Mouse (Mus musculus): ENCODE data around the gene Nit2. TPM values are rescaled to one million over a fixed set of nuclear protein-coding genes. Genes with fewer than 3 reads are reported as not detected.

Nit2 gene
- polyA plus RNA-seq, 1 experiment, result 0.10 TPM

DNA sequence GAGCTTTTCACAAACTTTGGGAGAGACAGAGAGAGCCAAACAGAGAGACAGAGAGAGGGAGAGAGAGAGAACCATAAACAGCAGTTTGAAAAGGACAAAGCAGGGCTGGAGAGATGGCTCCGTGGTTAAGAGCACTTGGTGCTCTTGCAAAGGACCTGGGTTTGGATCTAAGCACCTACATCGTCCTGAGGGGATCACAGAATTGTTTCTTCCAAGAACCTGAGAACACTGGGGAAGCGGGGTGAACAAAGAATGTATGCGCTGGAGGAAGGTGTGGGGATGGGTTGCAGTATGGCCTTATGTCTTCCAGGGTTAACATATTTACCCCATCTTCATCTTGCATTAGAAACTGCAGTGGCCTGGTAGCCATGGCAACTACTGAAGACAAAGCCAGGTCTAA lies 1.1 kb upstream of the Nit2 start:
- Histone ChIP-seq H3K36me3 (ENCODE audit: control insufficient read depth) (peaks cover 43% of the 10 kb centered on the region), H3K27me3 (ENCODE audit: control insufficient read depth) (no peaks in the 10 kb centered on the region), H3K9me3 (ENCODE audit: control insufficient read depth, low read length) (no peaks in the 10 kb centered on the region), H3K4me3 (replicated peaks) (no peak overlapping the region), H3K4me1 (ENCODE audit: control insufficient read depth) (peaks cover 27% of the 10 kb centered on the region)
- TF ChIP-seq TAL1 (IDR thresholded peaks at IDR 0.05; ENCODE audit: low read length), result no peak
- no peak for TF ChIP-seq GATA1 (IDR thresholded peaks at IDR 0.05; ENCODE audit: low read length)

DNA sequence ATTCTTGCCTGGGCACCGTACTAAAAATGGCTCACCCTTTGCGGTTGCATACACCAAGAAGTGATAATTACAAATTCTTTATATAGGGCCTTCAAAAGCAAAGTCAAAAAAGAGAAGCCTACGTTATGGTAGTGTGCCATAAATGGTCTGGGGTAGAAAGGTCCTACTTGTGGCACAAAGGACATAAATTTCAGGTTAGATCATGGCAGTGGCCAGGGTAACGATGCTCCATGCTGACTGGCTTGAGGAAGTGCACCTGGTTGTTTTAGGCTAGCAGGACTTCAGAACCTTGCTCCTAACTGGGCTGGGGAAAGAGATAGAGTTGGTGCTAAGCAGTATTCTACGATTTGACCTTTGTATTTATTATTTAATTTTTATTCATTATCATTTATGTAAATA lies 372 bp upstream of the Nit2 start:
- no peaks in the 10 kb centered on the region for H3K27me3 ChIP-seq (ENCODE audit: control insufficient read depth)
- TF ChIP-seq GATA1 (IDR thresholded peaks at IDR 0.05; ENCODE audit: low read length) (no peak), TAL1 (IDR thresholded peaks at IDR 0.05; ENCODE audit: low read length) (no peak)
- peak overlapping the region; percentile 86 for H3K4me3 ChIP-seq (replicated peaks)
- peaks cover 27% of the 10 kb centered on the region for H3K4me1 ChIP-seq (ENCODE audit: control insufficient read depth)
- peaks cover 43% of the 10 kb centered on the region for H3K36me3 ChIP-seq (ENCODE audit: control insufficient read depth)
- no peaks in the 10 kb centered on the region for H3K9me3 ChIP-seq (ENCODE audit: control insufficient read depth, low read length)

DNA sequence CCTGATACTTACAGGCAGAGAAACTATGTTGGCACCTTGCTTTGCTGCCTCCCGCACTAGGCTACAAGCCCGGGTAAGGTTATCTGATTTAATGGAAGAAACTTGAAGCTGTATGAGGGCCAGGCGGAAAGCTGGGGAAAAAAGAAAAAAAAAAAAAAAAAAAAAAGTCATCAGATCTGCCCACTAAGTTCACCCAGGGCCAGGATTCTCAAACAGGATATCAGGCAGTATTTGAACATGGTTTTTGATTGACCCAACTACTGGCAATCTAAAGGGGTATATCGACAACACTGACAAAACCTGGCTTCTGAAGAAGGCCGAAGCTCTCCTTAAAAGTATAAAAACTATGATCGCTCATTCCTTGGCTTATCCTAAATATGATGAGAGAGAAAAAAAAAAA lies 1.1 kb downstream of the Nit2 start:
- peaks cover 27% of the 10 kb centered on the region for H3K4me1 ChIP-seq (ENCODE audit: control insufficient read depth)
- H3K27me3 ChIP-seq (ENCODE audit: control insufficient read depth), result no peaks in the 10 kb centered on the region
- no peak for TF ChIP-seq GATA1 (IDR thresholded peaks at IDR 0.05; ENCODE audit: low read length)
- no peak for TF ChIP-seq TAL1 (IDR thresholded peaks at IDR 0.05; ENCODE audit: low read length)
- H3K36me3 ChIP-seq (ENCODE audit: control insufficient read depth), result peaks cover 48% of the 10 kb centered on the region
- H3K9me3 ChIP-seq (ENCODE audit: control insufficient read depth, low read length), result no peaks in the 10 kb centered on the region
- H3K4me3 ChIP-seq (replicated peaks), result peak overlapping the region; percentile 86

DNA sequence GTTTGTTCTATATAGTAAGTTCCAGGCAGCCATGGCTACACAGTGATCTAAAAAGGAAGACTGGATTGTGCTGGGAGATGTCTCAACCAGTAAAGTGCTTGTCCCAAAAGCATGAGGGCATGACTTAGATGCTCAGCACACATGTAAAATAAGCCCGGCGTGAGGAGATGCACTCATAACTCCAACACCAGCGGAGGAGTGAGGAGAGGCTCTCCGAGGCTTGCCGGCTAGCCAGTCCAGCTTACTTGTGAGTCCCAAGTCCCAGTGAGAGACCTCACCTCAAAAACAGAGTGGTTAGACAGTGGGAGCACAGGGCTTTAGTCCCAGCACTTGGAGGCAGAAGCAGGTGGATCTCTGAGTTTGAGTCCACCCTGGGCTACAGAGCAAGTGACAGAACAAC lies 2.0 kb downstream of the Nit2 start:
- no peak overlapping the region for H3K4me3 ChIP-seq (replicated peaks)
- H3K27me3 ChIP-seq (ENCODE audit: control insufficient read depth), result no peaks in the 10 kb centered on the region
- no peaks in the 10 kb centered on the region for H3K9me3 ChIP-seq (ENCODE audit: control insufficient read depth, low read length)
- peaks cover 51% of the 10 kb centered on the region for H3K36me3 ChIP-seq (ENCODE audit: control insufficient read depth)
- peaks cover 27% of the 10 kb centered on the region for H3K4me1 ChIP-seq (ENCODE audit: control insufficient read depth)
- no peak for TF ChIP-seq TAL1 (IDR thresholded peaks at IDR 0.05; ENCODE audit: low read length)
- TF ChIP-seq GATA1 (IDR thresholded peaks at IDR 0.05; ENCODE audit: low read length), result no peak

DNA sequence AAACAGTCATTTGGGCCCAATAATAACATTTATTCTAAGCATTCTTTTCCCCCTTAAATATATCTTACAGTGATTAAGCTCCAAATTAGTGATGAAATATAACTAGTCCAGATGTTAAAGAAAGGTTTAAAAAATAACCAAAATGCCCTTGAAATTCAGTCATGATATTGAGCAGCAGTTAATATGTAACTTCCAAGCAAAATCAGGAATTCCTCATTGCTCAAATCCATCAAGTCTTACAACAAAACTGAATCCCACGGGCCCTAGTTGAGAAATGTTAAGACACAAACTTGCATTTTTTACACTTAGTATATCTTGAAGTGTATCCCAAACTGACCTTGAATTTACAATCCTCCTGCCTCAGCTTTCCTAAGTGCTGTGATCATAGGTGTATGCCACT lies 3.4 kb downstream of the Nit2 start:
- H3K27me3 ChIP-seq (ENCODE audit: control insufficient read depth), result no peaks in the 10 kb centered on the region
- H3K36me3 ChIP-seq (ENCODE audit: control insufficient read depth), result peaks cover 61% of the 10 kb centered on the region

DNA sequence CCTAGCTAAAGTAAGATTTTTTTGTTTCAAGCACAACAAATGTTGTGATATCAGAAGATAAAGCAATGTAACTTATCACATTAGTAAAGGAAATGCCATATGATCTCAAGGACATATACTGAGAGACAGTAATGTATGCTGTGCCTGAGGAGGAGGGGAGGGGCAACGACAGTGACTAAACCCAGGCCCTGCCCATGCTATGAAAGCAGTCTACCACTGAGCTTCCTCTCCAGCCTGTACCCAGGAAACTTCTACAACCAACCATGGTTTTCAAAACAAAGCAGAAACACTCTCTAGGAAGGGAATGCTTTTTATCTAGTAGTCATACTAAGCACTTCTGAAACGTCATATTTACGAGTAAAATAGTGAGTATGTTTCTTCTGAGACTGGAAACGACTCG lies 4.3 kb downstream of the Nit2 start:
- peaks cover 69% of the 10 kb centered on the region for H3K36me3 ChIP-seq (ENCODE audit: control insufficient read depth)
- H3K4me1 ChIP-seq (ENCODE audit: control insufficient read depth), result peaks cover 26% of the 10 kb centered on the region
- TF ChIP-seq TAL1 (IDR thresholded peaks at IDR 0.05; ENCODE audit: low read length), result no peak
- TF ChIP-seq GATA1 (IDR thresholded peaks at IDR 0.05; ENCODE audit: low read length), result no peak

More for the DNA sequence above, 3.4 kb downstream of the Nit2 start:
- Histone ChIP-seq H3K9me3 (ENCODE audit: control insufficient read depth, low read length) (no peaks in the 10 kb centered on the region), H3K4me3 (replicated peaks) (no peak overlapping the region), H3K4me1 (ENCODE audit: control insufficient read depth) (peaks cover 27% of the 10 kb centered on the region)
- TF ChIP-seq GATA1 (IDR thresholded peaks at IDR 0.05; ENCODE audit: low read length) (no peak), TAL1 (IDR thresholded peaks at IDR 0.05; ENCODE audit: low read length) (no peak)

DNA sequence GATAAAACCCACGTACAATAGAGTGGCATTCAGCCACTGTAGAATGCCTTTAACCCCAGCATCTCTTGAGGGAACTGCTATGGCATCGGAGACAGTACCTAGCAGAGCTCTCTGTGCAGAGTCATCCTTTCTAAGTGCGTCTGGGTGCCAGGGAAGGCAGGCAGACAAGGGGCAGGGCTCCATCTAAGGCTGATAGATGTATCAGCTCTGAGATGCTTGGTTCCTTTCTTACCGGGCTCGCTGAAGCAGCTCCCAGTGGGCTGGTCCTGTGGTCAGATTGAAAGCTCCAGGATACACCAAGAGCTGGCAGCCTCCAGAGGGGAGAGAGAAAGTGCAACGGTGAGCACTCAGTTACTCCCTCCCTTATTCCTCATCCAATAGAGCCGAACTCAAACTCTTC lies 7.3 kb downstream of the Nit2 start:
- peaks cover 87% of the 10 kb centered on the region for H3K36me3 ChIP-seq (ENCODE audit: control insufficient read depth)
- H3K4me3 ChIP-seq (replicated peaks), result no peak overlapping the region
- no peaks in the 10 kb centered on the region for H3K9me3 ChIP-seq (ENCODE audit: control insufficient read depth, low read length)
- H3K27me3 ChIP-seq (ENCODE audit: control insufficient read depth), result no peaks in the 10 kb centered on the region
- peaks cover 21% of the 10 kb centered on the region for H3K4me1 ChIP-seq (ENCODE audit: control insufficient read depth)
- no peak for TF ChIP-seq TAL1 (IDR thresholded peaks at IDR 0.05; ENCODE audit: low read length)
- no peak for TF ChIP-seq GATA1 (IDR thresholded peaks at IDR 0.05; ENCODE audit: low read length)

More for the DNA sequence above, 4.3 kb downstream of the Nit2 start:
- no peaks in the 10 kb centered on the region for H3K27me3 ChIP-seq (ENCODE audit: control insufficient read depth)
- H3K9me3 ChIP-seq (ENCODE audit: control insufficient read depth, low read length), result no peaks in the 10 kb centered on the region
- no peak overlapping the region for H3K4me3 ChIP-seq (replicated peaks)

DNA sequence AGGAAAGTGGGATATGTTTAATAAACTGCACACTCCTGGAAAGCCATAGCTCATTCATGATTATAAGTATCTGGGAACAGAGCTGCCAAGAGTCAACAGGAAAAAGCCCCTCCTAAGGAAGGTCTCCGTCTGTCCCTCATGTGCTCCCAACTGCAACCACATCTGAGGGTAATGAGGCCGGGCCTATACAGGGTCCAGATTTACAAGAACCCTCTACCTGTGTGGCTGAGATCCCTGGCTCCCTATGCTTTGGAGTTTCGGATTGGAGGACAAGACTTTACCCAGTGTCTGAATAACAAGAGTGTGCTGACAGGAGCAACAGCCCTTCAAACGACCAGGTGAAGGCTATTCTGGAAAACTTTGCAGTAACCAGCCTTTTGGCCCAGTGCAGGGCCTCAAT lies 9.4 kb downstream of the Nit2 start:
- TF ChIP-seq GATA1 (IDR thresholded peaks at IDR 0.05; ENCODE audit: low read length) (no peak), TAL1 (IDR thresholded peaks at IDR 0.05; ENCODE audit: low read length) (no peak)
- Histone ChIP-seq H3K4me3 (replicated peaks) (no peak overlapping the region), H3K36me3 (ENCODE audit: control insufficient read depth) (peaks cover 84% of the 10 kb centered on the region)

DNA sequence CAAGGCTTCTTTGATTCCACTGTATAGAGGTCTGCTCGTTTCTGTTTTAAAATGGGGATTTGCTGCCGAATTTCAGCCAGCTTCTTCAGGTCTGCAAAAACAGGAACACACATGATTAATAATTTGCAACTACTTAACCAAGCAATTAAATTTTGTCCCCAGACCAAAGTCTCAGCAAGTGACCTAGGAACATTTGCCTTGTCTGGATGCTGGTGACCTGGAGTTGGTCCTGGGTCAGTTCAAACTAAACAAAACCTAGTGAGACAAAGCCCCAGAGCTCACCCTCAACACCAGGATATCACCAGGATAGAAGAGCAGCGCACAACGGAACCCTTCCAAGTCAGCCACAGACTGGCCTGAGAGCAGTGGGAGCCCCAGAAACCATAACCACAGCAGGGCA lies 10.1 kb downstream of the Nit2 start:
- H3K9me3 ChIP-seq (ENCODE audit: control insufficient read depth, low read length), result no peaks in the 10 kb centered on the region
- no peak for TF ChIP-seq TAL1 (IDR thresholded peaks at IDR 0.05; ENCODE audit: low read length)
- no peak for TF ChIP-seq GATA1 (IDR thresholded peaks at IDR 0.05; ENCODE audit: low read length)
- H3K36me3 ChIP-seq (ENCODE audit: control insufficient read depth), result peaks cover 87% of the 10 kb centered on the region
- no peaks in the 10 kb centered on the region for H3K27me3 ChIP-seq (ENCODE audit: control insufficient read depth)
- no peak overlapping the region for H3K4me3 ChIP-seq (replicated peaks)
- peaks cover 20% of the 10 kb centered on the region for H3K4me1 ChIP-seq (ENCODE audit: control insufficient read depth)

More for the DNA sequence above, 9.4 kb downstream of the Nit2 start:
- Histone ChIP-seq H3K4me1 (ENCODE audit: control insufficient read depth) (peaks cover 20% of the 10 kb centered on the region), H3K27me3 (ENCODE audit: control insufficient read depth) (no peaks in the 10 kb centered on the region), H3K9me3 (ENCODE audit: control insufficient read depth, low read length) (no peaks in the 10 kb centered on the region)

DNA sequence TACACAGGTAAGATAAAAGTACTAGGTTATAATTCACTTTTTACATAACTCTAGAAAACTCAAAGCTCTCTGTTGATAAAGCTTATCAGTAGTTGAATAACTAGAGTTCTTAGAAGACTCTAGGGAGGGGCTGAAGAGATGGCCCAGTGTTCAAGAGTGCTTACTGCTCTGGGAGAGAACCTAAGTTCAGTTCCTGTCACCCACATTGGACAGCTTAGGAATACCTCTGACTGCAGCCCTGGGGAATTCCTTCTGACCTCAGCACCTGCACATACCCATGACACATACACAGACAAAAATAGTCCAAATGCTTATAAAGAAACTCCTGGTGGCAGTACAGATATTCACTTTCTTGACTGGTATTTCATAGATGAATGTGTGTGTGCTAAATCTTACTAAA lies 11.2 kb downstream of the Nit2 start:
- Histone ChIP-seq H3K36me3 (ENCODE audit: control insufficient read depth) (peaks cover 87% of the 10 kb centered on the region), H3K27me3 (ENCODE audit: control insufficient read depth) (no peaks in the 10 kb centered on the region), H3K4me3 (replicated peaks) (no peak overlapping the region), H3K9me3 (ENCODE audit: control insufficient read depth, low read length) (no peaks in the 10 kb centered on the region), H3K4me1 (ENCODE audit: control insufficient read depth) (peaks cover 20% of the 10 kb centered on the region)
- TF ChIP-seq GATA1 (IDR thresholded peaks at IDR 0.05; ENCODE audit: low read length) (no peak), TAL1 (IDR thresholded peaks at IDR 0.05; ENCODE audit: low read length) (no peak)

Data from erythroblast, embryonic 14.5 days (primary cell).